Mouse (Mus musculus) gastrocnemius, adult 18-20 months (tissue): ENCODE results near the gene Alkbh3. TPM values are rescaled to one million over a fixed set of nuclear protein-coding genes. Genes with fewer than 3 reads are reported as not detected.

Experiments
- DNase-seq: peaks from one replicate; pipeline ENCODE4 v3.0.0; 2021; ENCODE audit warnings: low spot score
- total RNA-seq, 2 experiments: library from RNA; stranded (reverse); gene quantifications; 2 replicates each; pipeline ENCODE4 v1.2.3; 2021

The Alkbh3 gene
- total RNA-seq, 2 experiments from 2014 or later, result 59.3 to 60.1 TPM

GRCm38 (mm10) chr2:93996254-93996653, 14.4 kb downstream of the Alkbh3 start, which contains the start of gene Gm27027:
Gene Gm27027 (minus strand): TSS chr2:93996354.
- no peak for DNase-seq

- no peak for DNase-seq
Measured at GRCm38 (mm10) chr2:93992810-93993209, 17.8 kb downstream of the Alkbh3 start.

GRCm38 (mm10) chr2:93992259-93992658, 18.3 kb downstream of the Alkbh3 start:
- DNase-seq, result no peak

- no peak for DNase-seq
Measured at GRCm38 (mm10) chr2:93991336-93991735, 19.3 kb downstream of the Alkbh3 start.

GRCm38 (mm10) chr2:93988440-93988839, 22.2 kb downstream of the Alkbh3 start:
- DNase-seq, result no peak

- no peak for DNase-seq
Measured at GRCm38 (mm10) chr2:93982457-93983235, 28.0 kb downstream of the Alkbh3 start.

GRCm38 (mm10) chr2:93979249-93980120, 31.1 kb downstream of the Alkbh3 start:
- no peak for DNase-seq

- peak; percentile 19 for DNase-seq
Measured at GRCm38 (mm10) chr2:93976436-93977252, 34.0 kb downstream of the Alkbh3 start.

GRCm38 (mm10) chr2:93975526-93976435, 34.8 kb downstream of the Alkbh3 start:
- no peak for DNase-seq

- DNase-seq, result no peak
Measured at GRCm38 (mm10) chr2:93975041-93975440, 35.6 kb downstream of the Alkbh3 start.

- no peak for DNase-seq
Measured at GRCm38 (mm10) chr2:93971647-93972046, 39.0 kb downstream of the Alkbh3 start.

- DNase-seq, result no peak
Measured at GRCm38 (mm10) chr2:93964494-93965160, 46.0 kb downstream of the Alkbh3 start.

- no peak for DNase-seq
Measured at GRCm38 (mm10) chr2:93963802-93964201, 46.8 kb downstream of the Alkbh3 start.

GRCm38 (mm10) chr2:93961716-93962115, 48.9 kb downstream of the Alkbh3 start:
- DNase-seq, result peak; percentile 49

GRCm38 (mm10) chr2:93959346-93959745, 51.3 kb downstream of the Alkbh3 start:
- DNase-seq, result no peak

- DNase-seq, result no peak
Measured at GRCm38 (mm10) chr2:93958216-93958615, 52.4 kb downstream of the Alkbh3 start.

- no peak for DNase-seq
Measured at GRCm38 (mm10) chr2:93957785-93958175, 52.8 kb downstream of the Alkbh3 start.

- DNase-seq, result peak; percentile 69
Measured at GRCm38 (mm10) chr2:93956908-93957784, 53.5 kb downstream of the Alkbh3 start, which contains the start of gene Gm13889. Gene Gm13889 (minus strand): TSS chr2:93957201.

GRCm38 (mm10) chr2:93956331-93956801, 54.2 kb downstream of the Alkbh3 start:
- DNase-seq, result peak; percentile 30
